Mouse (Mus musculus) ES-E14 (cell line): Measurements from ENCODE around the gene Wdr41. TPM values are rescaled to one million over a fixed set of nuclear protein-coding genes. Genes with fewer than 3 reads are reported as not detected.
A peak's percentile ranks its signal among the peaks of the same experiment; 100 is the strongest.

ENCODE experiments used
- DNase-seq: peaks from one replicate; pipeline ENCODE4 v3.0.0-alpha.2; 2013; ENCODE audit warnings: low read depth, low spot score
- H3K27ac ChIP-seq: 2 replicates; pipeline ENCODE4 v1.5.1; 2012; ENCODE audit warnings: low read depth, mild to moderate bottlenecking, low read length, moderate library complexity, mixed read lengths; ENCODE audit not compliant: poor library complexity, insufficient read depth, severe bottlenecking
- H3K36me3 ChIP-seq: 2 replicates; pipeline ENCODE4 v1.6.1; 2012; ENCODE audit warnings: mild to moderate bottlenecking, low read length, moderate library complexity, mixed read lengths; ENCODE audit not compliant: control insufficient read depth, poor library complexity, insufficient read depth, severe bottlenecking
- H3K4me1 ChIP-seq, 2 experiments: fragments of 150-350 bp in 1 of 2; sonication (generic) in 1 of 2; 2 replicates each; pipeline ENCODE4 v1.6.1; 2012; ENCODE audit warnings: low read length in 2 of 2, mild to moderate bottlenecking in 1 of 2, mixed read lengths in 1 of 2; ENCODE audit not compliant: control insufficient read depth in 2 of 2, insufficient read depth in 2 of 2, poor library complexity in 1 of 2
- H3K4me3 ChIP-seq, 2 experiments: fragments of 150-350 bp in 1 of 2; sonication (generic) in 1 of 2; 2 replicates each; pipeline ENCODE4 v1.5.1; 2012; ENCODE audit warnings: low read length in 2 of 2, low read depth in 1 of 2, mild to moderate bottlenecking in 1 of 2, mixed read lengths in 1 of 2; ENCODE audit not compliant: insufficient read depth in 1 of 2, poor library complexity in 1 of 2, severe bottlenecking in 1 of 2
- H3K9ac ChIP-seq: 2 replicates; pipeline ENCODE4 v1.6.1; 2012; ENCODE audit warnings: low read depth, mild to moderate bottlenecking, low read length, mixed read lengths; ENCODE audit not compliant: poor library complexity, insufficient read depth, severe bottlenecking
- H3K9me3 ChIP-seq: fragments of 150-350 bp; sonication (generic); 2 replicates; pipeline ENCODE4 v1.6.1; 2012; ENCODE audit warnings: low read depth, mild to moderate bottlenecking, low read length; ENCODE audit not compliant: control insufficient read depth, insufficient read depth
- CHD2 ChIP-seq: IDR thresholded peaks from 2 replicates; pipeline ENCODE4 v1.6.1; 2014; ENCODE audit warnings: mild to moderate bottlenecking, low read depth, low read length, inconsistent platforms
- HCFC1 ChIP-seq: IDR thresholded peaks from 2 replicates; pipeline ENCODE4 v1.6.1; 2012; ENCODE audit warnings: low read length, inconsistent platforms, borderline replicate concordance; ENCODE audit not compliant: insufficient read depth
- MAFK ChIP-seq: IDR thresholded peaks from 2 replicates; pipeline ENCODE4 v1.6.1; 2014; ENCODE audit warnings: mild to moderate bottlenecking, low read depth, low read length, inconsistent platforms; ENCODE audit not compliant: insufficient read depth
- ZC3H11A ChIP-seq: IDR thresholded peaks from 2 replicates; pipeline ENCODE4 v1.6.1; 2012; ENCODE audit warnings: low read depth, mild to moderate bottlenecking, inconsistent platforms, low read length, borderline replicate concordance
- ZNF384 ChIP-seq: IDR thresholded peaks from 2 replicates; pipeline ENCODE4 v1.6.1; 2012; ENCODE audit warnings: low read depth, low read length, inconsistent platforms
- in situ Hi-C, 2 experiments: fragments of 600-800 bp; cut with MboI; formaldehyde crosslinking; loops; one replicate each; pipeline ENCODE4 v1.15.1; 2025; ENCODE audit warnings: low sequenced_read_pairs in 2 of 2, inconsistent platforms in 1 of 2; ENCODE audit not compliant: unreplicated experiment in 2 of 2
- total RNA-seq: library from RNA; depleted of rRNA; stranded (reverse); fragments of 300-350 nt; gene quantifications from 2 replicates; pipeline ENCODE4 v1.2.3, GENCODE M21; 2012; rRNA removed

Gene Wdr41
- total RNA-seq, 1 experiment, result 8.8 TPM

- H3K27ac ChIP-seq, result no peak overlapping the region
- no peak for DNase-seq
- TF ChIP-seq MAFK (no peak), CHD2 (no peak), ZNF384 (no peak), HCFC1 (no peak), ZC3H11A (no peak)
- no peaks in the 10 kb centered on the region for H3K4me1 ChIP-seq
- H3K9ac ChIP-seq, result no peak overlapping the region
- in situ Hi-C loops, result no loop called here
- H3K4me3 ChIP-seq, result no peak overlapping the region
- H3K9me3 ChIP-seq, result no peaks in the 10 kb centered on the region
- no peaks in the 10 kb centered on the region for H3K36me3 ChIP-seq
These were observed 87.4 kb downstream of the Wdr41 start for GRCm38 (mm10) chr13:95063390-95064017.

DNA sequence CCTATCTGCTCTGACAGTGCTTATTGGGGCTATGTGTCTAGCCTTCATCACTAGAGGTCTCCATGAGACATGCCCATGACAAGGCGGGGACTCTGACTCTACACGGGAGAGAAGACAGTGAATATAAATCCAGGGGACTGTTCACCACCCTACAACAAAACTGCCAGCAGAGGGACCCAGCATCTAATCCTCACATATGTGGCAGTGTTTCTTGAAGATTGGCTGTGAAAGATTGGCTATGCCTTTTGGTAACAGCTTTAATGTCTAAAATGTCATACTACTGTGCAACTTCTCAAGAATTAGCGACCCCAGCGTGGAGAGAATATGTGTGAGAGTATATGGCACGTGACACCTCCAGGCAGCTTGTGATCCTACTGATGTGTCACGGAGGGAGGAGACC lies 91.7 kb downstream of the Wdr41 start:
- in situ Hi-C loops, result no loop called here
- Histone ChIP-seq H3K27ac (no peak overlapping the region), H3K4me3 (no peak overlapping the region), H3K4me1 (no peaks in the 10 kb centered on the region), H3K9me3 (no peaks in the 10 kb centered on the region), H3K36me3 (no peaks in the 10 kb centered on the region), H3K9ac (no peak overlapping the region)
- DNase-seq, result no peak
- no peak for TF ChIP-seq HCFC1

- Histone ChIP-seq H3K4me1 (no peaks in the 10 kb centered on the region), H3K9ac (no peak overlapping the region), H3K27ac (no peak overlapping the region), H3K9me3 (no peaks in the 10 kb centered on the region), H3K36me3 (no peaks in the 10 kb centered on the region), H3K4me3 (no peak overlapping the region)
- DNase-seq, result no peak
- TF ChIP-seq HCFC1, result no peak
- TF ChIP-seq ZC3H11A, result peak; percentile 60; the same call in 1 of the 2 replicates
- in situ Hi-C loops, result no loop called here
These were observed 94.1 kb downstream of the Wdr41 start for GRCm38 (mm10) chr13:95070268-95070667.

Other genes starting within 250 kb of the Wdr41 start
- 175 and 244 TPM in 2 replicates for gene Tbca, start 187.4 kb upstream of the Wdr41 start, total RNA-seq
- gene Otp, start 100.7 kb upstream of the Wdr41 start, total RNA-seq, result not detected in 2 replicates